Mouse (Mus musculus) right cerebral cortex, postnatal 14 days (tissue): Measurements from ENCODE around the gene Hormad2.

Experiments
- DNase-seq: peaks from one replicate; pipeline ENCODE4 v3.0.0; 2022

Gene Hormad2

DNA sequence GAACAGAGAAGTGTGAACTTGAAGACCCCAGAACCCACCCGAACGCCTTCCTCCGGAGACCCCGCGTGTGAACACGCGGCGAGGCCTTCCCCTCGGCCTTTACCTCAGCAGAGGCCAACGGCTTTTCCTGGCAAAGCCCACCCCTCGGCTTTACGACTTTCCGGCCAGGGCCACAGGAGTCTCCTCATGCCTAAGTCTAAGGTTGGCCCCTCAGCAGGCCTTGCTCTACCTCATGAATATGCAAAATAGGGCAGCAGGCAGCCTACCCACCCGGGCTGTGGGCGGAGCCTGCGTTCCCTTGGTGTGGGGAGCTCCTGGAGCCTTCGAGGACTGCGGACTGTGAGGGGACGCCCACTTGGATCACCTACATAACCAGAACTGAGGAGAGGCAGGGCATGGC is at the start of gene Hormad2:
Gene Hormad2, minus strand, starts transcription at position 128 of the 400 bp plus-strand sequence.
- no peak for DNase-seq

DNA sequence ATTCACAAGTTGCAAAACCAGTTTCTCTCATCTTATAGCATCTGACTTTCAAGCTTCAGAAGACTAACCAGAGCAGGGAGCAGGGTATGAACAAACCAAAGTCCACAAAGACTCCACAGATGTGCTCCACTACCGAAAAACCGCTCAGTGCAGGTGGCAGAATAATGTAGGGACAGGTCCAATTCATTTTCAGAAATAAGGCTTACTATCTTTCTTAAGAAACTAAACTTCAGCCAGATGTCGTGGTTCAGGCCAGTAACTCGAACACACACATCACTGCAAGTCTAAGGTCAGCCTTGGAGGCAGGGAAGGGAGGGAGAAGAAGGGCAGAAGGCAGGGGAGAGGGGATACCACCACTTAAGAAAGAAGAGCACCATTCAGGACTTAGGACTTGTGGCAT is 48.3 kb upstream of the Hormad2 start:
- DNase-seq = no peak

DNA sequence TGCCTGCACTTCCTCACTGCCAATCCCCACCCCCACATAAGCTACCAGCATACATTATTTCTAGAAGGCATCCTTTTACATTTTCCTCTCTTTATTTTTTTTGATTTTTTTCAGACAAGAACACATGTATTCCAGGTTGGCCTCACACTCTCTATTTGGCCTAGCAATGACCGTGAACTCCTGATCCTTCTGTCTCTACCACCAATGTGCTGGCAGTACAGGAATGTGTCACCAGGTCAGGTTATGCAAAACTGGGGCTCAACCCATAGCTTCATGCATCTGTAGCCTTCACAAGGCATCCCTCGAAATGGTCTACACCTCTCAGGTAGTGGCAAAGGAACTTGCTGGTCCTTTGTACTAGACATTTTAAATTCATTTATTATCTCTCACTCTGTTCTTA is 47.9 kb upstream of the Hormad2 start:
- no peak for DNase-seq

DNA sequence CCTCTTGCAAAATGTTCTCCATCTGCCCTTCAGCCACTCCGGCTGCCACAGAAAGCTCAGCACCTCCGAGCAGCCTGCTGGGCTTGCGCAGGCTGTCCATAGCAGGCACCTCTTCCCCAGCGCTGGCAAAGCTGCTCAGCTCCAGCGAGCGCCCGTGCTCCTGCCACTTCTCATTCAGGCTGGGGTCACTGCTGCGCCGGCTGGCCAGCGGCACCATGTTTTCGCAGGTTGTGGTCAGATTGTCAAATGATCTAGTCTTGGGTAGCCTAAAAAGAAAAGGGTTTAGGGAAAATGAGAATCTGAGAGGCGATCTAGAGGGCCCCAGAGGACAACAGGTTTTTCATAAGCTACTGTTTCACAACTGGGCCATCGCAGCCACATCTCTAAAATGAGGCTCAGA is 47.5 kb upstream of the Hormad2 start:
- no peak for DNase-seq

- no peak for DNase-seq
Measured at GRCm38 (mm10) chr11:4487401-4487965, 46.6 kb upstream of the Hormad2 start.

- no peak for DNase-seq
Measured at GRCm38 (mm10) chr11:4484541-4484940, 43.6 kb upstream of the Hormad2 start.

GRCm38 (mm10) chr11:4482641-4483040 is 41.7 kb upstream of the Hormad2 start:
- no peak for DNase-seq

DNA sequence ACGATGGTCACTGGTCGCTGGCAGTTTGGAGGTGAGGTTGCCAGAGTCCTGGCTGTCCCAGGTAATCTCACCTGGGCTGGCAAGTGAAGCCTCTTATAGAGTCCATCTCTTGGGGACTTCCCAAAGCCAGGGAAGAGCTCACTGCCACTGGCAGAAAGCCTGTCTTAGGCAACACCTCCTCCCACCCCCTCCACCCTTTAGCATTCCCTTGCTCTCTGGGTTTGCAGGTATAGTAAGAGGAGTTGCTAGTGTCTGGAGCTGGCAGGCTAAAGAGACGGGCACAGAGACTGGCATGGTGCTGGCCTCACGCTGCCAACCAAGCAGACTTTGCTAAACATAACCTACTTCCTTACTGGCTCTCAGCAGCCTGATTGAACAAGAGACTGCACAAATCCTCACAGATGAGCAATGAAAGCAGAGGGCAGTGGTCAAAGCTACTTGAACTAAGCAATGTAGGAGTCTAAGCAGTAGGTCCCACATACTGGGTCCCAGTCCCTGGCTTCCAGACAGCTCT is 35.3 kb upstream of the Hormad2 start:
- DNase-seq = no peak

GRCm38 (mm10) chr11:4472464-4473179 is 31.7 kb upstream of the Hormad2 start:
- DNase-seq = no peak

- no peak for DNase-seq
Measured at GRCm38 (mm10) chr11:4471734-4472133, 30.8 kb upstream of the Hormad2 start.

GRCm38 (mm10) chr11:4471251-4471650 is 30.3 kb upstream of the Hormad2 start:
- no peak for DNase-seq

DNA sequence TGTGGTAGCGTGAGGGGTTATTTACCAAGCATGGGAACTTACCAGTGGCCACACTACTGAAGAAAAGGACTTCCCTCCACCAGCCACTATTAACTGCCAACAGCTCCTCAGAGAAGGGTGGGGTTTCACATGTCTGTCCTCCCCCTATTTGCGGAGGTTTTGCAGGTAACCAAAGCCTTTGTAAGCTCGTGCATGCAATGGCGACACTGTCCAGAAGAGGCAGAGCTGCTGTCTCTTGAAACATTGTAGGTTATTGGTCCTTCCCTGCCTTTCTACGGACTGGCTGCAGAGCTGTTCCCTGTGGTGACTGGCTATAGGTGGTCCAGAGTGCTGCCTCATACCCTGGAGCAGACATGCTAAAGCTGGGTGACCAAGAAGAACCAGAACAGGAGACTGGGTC is 28.2 kb upstream of the Hormad2 start:
- DNase-seq = no peak

GRCm38 (mm10) chr11:4467436-4467835 is 26.5 kb upstream of the Hormad2 start:
- no peak for DNase-seq

- DNase-seq = no peak
Measured at GRCm38 (mm10) chr11:4466191-4466590, 25.3 kb upstream of the Hormad2 start.

DNA sequence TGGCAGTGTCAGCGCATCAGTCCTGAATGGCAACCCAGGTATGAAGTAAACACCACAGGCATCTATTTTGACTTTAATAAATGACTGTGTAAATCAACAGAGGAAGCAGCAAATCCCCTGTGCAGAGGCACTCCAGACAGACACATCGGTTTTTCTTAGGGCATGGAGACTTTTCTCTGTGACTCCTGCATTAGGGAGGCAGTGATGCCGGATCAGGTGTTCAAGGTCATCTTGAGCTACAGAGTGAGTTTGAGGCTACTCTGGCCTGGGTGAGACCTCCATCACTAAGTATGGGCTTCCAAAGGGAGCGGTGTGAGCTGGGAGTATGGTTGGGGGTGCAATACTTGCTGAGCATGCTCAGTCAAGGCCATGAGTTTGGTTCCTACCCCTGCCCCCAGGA is 23.7 kb upstream of the Hormad2 start:
- no peak for DNase-seq

GRCm38 (mm10) chr11:4464186-4464585 is 23.3 kb upstream of the Hormad2 start:
- DNase-seq = no peak

DNA sequence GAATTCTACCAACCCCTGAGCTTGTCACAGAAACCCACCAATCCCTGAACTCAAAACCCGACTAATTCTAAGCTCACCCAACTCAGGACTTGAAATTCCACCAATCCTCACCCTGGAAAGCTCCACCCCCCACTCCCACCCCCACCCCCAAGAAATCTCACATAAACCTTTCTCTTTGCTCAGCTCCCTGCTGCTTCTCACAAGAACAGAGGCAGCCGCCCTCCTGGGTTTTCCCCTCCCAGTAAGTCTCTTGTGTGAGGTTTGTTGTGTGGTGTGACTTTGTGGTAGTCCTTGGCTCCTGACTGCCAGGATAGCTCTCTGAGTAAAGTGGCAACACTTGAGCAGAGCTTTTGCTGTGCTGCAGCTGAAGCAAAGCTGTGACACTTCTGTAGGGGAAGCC is 22.0 kb upstream of the Hormad2 start:
- no peak for DNase-seq

- DNase-seq = no peak
Measured at GRCm38 (mm10) chr11:4461154-4461553, 20.2 kb upstream of the Hormad2 start.

DNA sequence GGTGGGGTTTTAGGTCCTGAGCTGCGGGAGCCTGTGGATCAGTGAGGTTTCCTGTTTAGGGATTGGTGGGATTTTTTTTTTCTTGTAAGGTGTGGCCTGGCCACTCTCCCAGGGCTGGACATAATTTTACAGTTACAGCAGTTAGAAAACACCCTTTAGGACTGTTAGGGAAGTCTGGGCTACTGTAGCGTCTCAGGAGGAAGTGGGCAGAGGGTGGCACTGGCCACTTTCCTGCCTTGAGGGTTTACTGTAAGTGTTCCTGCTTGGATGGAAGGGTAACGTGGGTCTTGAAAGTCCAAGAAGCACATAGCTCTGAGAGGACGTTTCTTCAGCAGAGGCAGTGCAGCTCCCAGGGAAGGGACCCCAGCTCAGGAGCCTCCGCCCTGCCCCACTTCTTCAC is 19.7 kb upstream of the Hormad2 start:
- DNase-seq = no peak

GRCm38 (mm10) chr11:4454895-4455535 is 14.1 kb upstream of the Hormad2 start:
- DNase-seq = no peak

DNA sequence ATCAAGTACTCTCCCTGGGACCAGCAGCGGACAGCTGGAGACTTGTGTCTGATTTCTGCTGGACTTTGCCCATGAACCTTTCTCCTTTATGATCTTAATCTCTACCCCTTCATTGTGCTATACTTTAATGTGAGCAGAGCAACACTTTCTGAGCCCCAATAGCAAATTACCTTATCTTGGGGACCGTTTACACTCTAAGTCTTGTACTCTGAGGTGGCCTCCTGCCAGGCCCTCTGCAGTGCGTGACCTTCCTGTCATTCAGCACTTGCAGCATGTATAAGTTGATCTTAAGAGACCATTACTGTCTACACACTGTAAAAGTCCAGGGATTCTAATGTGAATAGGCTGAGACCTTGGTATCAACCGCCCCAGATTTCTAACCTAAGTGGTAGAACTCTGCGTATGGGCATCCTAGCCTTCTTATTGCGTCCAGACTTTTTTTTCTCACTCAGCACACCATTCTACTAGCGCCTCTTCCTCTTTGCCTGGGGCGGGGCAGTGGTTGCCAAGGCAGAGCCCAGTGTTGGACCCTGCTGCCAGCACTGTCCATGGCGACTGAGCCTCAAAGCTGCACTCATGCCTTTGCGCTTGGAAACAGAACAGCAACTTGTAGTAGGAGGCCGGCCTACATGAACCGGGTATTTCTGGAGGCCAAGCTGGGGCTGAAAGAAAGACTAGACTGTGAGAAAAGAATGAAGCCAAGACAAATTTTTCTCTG is 11.7 kb upstream of the Hormad2 start:
- DNase-seq = peak; percentile 22

DNA sequence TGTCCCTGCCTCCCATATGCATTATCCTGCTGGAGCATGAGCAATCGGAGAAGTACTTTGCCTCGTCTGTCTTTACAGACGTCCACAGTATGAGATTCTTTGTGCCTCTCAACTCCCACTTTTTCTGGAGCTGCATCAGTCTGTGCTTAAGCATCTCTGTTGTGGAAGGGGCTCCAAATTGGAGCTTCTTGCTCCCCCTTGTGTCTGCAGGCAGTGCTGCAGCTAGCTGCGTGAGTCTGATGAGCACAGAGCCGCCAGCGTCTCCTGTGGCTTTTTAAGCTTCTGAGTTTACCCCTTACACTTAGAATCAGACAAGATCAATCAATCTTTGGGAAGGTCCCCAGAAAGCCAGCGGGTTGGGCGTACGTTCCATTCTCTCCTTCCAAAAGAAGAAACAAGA is 10.2 kb upstream of the Hormad2 start:
- peak; percentile 69 for DNase-seq

DNA sequence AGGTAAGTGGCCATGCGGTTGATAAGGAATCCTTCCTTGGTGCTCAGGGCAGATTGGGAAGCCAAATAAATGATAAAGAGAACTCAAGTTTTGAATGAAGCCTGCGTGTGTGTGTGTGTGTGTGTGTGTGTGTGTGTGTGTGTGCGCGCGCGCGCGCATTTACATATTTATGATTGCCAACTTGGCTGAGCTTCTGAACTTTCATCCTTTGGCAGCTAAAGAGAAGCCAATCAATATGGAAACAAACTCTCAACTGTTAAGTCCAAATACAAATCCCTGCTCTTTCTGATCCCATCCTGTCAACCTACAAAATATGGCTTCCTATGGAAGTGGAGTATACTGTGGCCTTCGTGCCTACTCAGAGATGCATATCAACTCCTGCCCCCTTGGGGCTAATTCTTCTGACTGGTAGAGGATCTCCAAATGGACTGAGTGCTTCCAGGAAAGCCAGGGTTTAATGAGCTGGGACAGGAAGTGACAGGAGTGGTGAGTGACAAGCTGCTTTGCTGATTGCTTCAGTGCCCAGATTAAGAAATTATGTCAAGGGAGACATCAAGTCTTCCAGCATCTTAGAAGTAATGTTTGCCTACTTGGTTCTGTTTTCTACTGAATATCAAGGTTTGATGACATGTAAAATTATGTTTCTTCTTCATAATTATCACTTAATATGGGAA is 5.4 kb upstream of the Hormad2 start:
- DNase-seq = no peak
